Mouse (Mus musculus) CH12.LX (cell line): ENCODE measurements around the gene Pacs2. TPM values are rescaled to one million over a fixed set of nuclear protein-coding genes. Genes with fewer than 3 reads are reported as not detected.

Experiments used
- DNase-seq: peaks from one replicate; pipeline ENCODE4 v3.0.0-alpha.2; 2013; ENCODE audit errors: extremely low read depth
- H3K27ac ChIP-seq: 2 replicates; pipeline ENCODE4 v1.5.1; 2012; ENCODE audit warnings: low read depth, mild to moderate bottlenecking, control low read depth, moderate library complexity; ENCODE audit not compliant: insufficient read depth
- H3K27me3 ChIP-seq: replicated peaks from 2 replicates; pipeline ENCODE3; 2012; ENCODE audit warnings: inconsistent platforms
- H3K36me3 ChIP-seq, 2 experiments: replicated peaks in 1 of 2; 2 replicates each; pipeline versions ENCODE3 to v1.6.1; 2012; ENCODE audit warnings: inconsistent platforms in 1 of 2, low read length in 1 of 2, mild to moderate bottlenecking in 1 of 2, mixed read lengths in 1 of 2, moderate library complexity in 1 of 2; ENCODE audit not compliant: control insufficient read depth in 1 of 2, insufficient read depth in 1 of 2
- H3K4me1 ChIP-seq, 2 experiments: 2 replicates each; pipeline ENCODE4 v1.6.1; 2012; ENCODE audit warnings: inconsistent platforms in 1 of 2, moderate library complexity in 1 of 2; ENCODE audit not compliant: insufficient read depth in 2 of 2, control insufficient read depth in 1 of 2
- H3K4me2 ChIP-seq: 2 replicates; pipeline ENCODE4 v1.6.1; 2012; ENCODE audit warnings: low read depth, mild to moderate bottlenecking, control low read depth; ENCODE audit not compliant: poor library complexity, insufficient read depth, severe bottlenecking
- H3K4me3 ChIP-seq, 3 experiments: fragments of 150-350 bp in 1 of 3; sonication (generic) in 1 of 3; replicated peaks in 1 of 3; 2 replicates each; pipeline versions ENCODE3 to v1.5.1; 2011 to 2012; ENCODE audit warnings: low read depth in 2 of 3, low read length in 2 of 3, mild to moderate bottlenecking in 2 of 3, moderate library complexity in 2 of 3, control low read depth in 1 of 3, improper control_type of control experiment in 1 of 3, inconsistent platforms in 1 of 3, mixed read lengths in 1 of 3; ENCODE audit not compliant: poor library complexity in 1 of 3
- H3K79me2 ChIP-seq: replicated peaks from 2 replicates; pipeline ENCODE4 v1.6.1; 2012; ENCODE audit warnings: mild to moderate bottlenecking, moderate library complexity; ENCODE audit not compliant: control insufficient read depth, poor library complexity, insufficient read depth, severe bottlenecking; ENCODE audit errors: extremely low read depth
- H3K9ac ChIP-seq: 2 replicates; pipeline ENCODE4 v1.6.1; 2012; ENCODE audit warnings: low read depth, mild to moderate bottlenecking, control low read depth, moderate library complexity; ENCODE audit not compliant: insufficient read depth
- H3K9me3 ChIP-seq: replicated peaks from 2 replicates; pipeline ENCODE3; 2012; ENCODE audit warnings: low read length, inconsistent platforms, mixed read lengths
- CHD2 ChIP-seq: IDR thresholded peaks from 2 replicates; pipeline ENCODE4 v1.6.1; 2011; ENCODE audit warnings: low read length, improper control_type of control experiment
- E2F4 ChIP-seq: IDR thresholded peaks from 2 replicates; pipeline ENCODE4 v1.6.1; 2011; ENCODE audit warnings: low read depth, low read length, improper control_type of control experiment; ENCODE audit not compliant: insufficient replicate concordance
- ELF1 ChIP-seq: IDR thresholded peaks from 2 replicates; pipeline ENCODE4 v1.6.1; 2014; ENCODE audit warnings: low read depth, mild to moderate bottlenecking, inconsistent platforms, low read length, improper control_type of control experiment
- EP300 ChIP-seq: IDR thresholded peaks from 2 replicates; pipeline ENCODE4 v1.6.1; 2011; ENCODE audit warnings: low read length, improper control_type of control experiment
- GABPA ChIP-seq: IDR thresholded peaks from 2 replicates; pipeline ENCODE4 v1.6.1; 2012; ENCODE audit warnings: low read depth, low read length, improper control_type of control experiment, inconsistent platforms; ENCODE audit not compliant: insufficient replicate concordance
- HCFC1 ChIP-seq: IDR thresholded peaks from 2 replicates; pipeline ENCODE4 v1.6.1; 2012; ENCODE audit warnings: low read depth, mild to moderate bottlenecking, inconsistent platforms, low read length, improper control_type of control experiment
- IRF4 ChIP-seq: IDR thresholded peaks from 2 replicates; pipeline ENCODE4 v1.6.1; 2014; ENCODE audit warnings: low read depth, mild to moderate bottlenecking, inconsistent platforms, low read length, improper control_type of control experiment
- JUND ChIP-seq: conservative IDR thresholded peaks from 2 replicates; pipeline ENCODE4 v1.6.1; 2011; ENCODE audit warnings: low read depth, low read length, improper control_type of control experiment
- MAFK ChIP-seq: IDR thresholded peaks from 2 replicates; pipeline ENCODE4 v1.6.1; 2011; ENCODE audit warnings: low read length, improper control_type of control experiment; ENCODE audit not compliant: insufficient replicate concordance
- MAX ChIP-seq: IDR thresholded peaks from 2 replicates; pipeline ENCODE4 v1.6.1; 2011; ENCODE audit warnings: low read length, improper control_type of control experiment
- MEF2A ChIP-seq: IDR thresholded peaks from 2 replicates; pipeline ENCODE4 v1.6.1; 2014; ENCODE audit warnings: low read depth, mild to moderate bottlenecking, inconsistent platforms, low read length, improper control_type of control experiment, borderline replicate concordance
- MXI1 ChIP-seq: IDR thresholded peaks from 2 replicates; pipeline ENCODE4 v1.6.1; 2011; ENCODE audit warnings: mild to moderate bottlenecking, low read depth, low read length, improper control_type of control experiment
- MYC ChIP-seq: IDR thresholded peaks from 2 replicates; pipeline ENCODE4 v1.6.1; 2011; ENCODE audit warnings: low read depth, mild to moderate bottlenecking, improper control_type of control experiment, low read length
- NELFE ChIP-seq: IDR thresholded peaks from 2 replicates; pipeline ENCODE4 v1.6.1; 2011; ENCODE audit warnings: low read depth, low read length, improper control_type of control experiment
- NRF1 ChIP-seq: IDR thresholded peaks from 2 replicates; pipeline ENCODE4 v1.6.1; 2014; ENCODE audit warnings: low read depth, mild to moderate bottlenecking, inconsistent platforms, low read length, improper control_type of control experiment, moderate library complexity
- PAX5 ChIP-seq: IDR thresholded peaks from 2 replicates; pipeline ENCODE4 v1.6.1; 2012; ENCODE audit warnings: low read length, inconsistent platforms, mixed read lengths
- POLR2A ChIP-seq: IDR thresholded peaks from 2 replicates; pipeline ENCODE4 v1.6.1; 2011; ENCODE audit warnings: low read depth, mild to moderate bottlenecking, improper control_type of control experiment, low read length
- RAD21 ChIP-seq: IDR thresholded peaks from 2 replicates; pipeline ENCODE4 v1.6.1; 2011; ENCODE audit warnings: low read depth, mild to moderate bottlenecking, low read length, improper control_type of control experiment, moderate library complexity
- RCOR1 ChIP-seq: conservative IDR thresholded peaks from 2 replicates; pipeline ENCODE4 v1.6.1; 2012; ENCODE audit warnings: low read depth, mild to moderate bottlenecking, inconsistent platforms, low read length, improper control_type of control experiment
- SIN3A ChIP-seq: IDR thresholded peaks from 2 replicates; pipeline ENCODE4 v1.6.1; 2012; ENCODE audit warnings: low read length, improper control_type of control experiment, inconsistent platforms
- TBP ChIP-seq: conservative IDR thresholded peaks from 2 replicates; pipeline ENCODE4 v1.6.1; 2011; ENCODE audit warnings: low read depth, low read length, improper control_type of control experiment
- TCF12 ChIP-seq: IDR thresholded peaks from 2 replicates; pipeline ENCODE4 v1.6.1; 2014; ENCODE audit warnings: low read depth, mild to moderate bottlenecking, inconsistent platforms, low read length, improper control_type of control experiment
- UBTF ChIP-seq: IDR thresholded peaks from 2 replicates; pipeline ENCODE4 v1.6.1; 2012; ENCODE audit warnings: low read depth, mild to moderate bottlenecking, inconsistent platforms, low read length, improper control_type of control experiment, moderate library complexity
- USF1 ChIP-seq: IDR thresholded peaks from 2 replicates; pipeline ENCODE4 v1.6.1; 2014; ENCODE audit warnings: low read depth, mild to moderate bottlenecking, inconsistent platforms, low read length, improper control_type of control experiment
- USF2 ChIP-seq: conservative IDR thresholded peaks from 2 replicates; pipeline ENCODE4 v1.6.1; 2011; ENCODE audit warnings: low read depth, low read length, improper control_type of control experiment
- ZMIZ1 ChIP-seq: IDR thresholded peaks from 2 replicates; pipeline ENCODE4 v1.6.1; 2012; ENCODE audit warnings: low read depth, mild to moderate bottlenecking, inconsistent platforms, low read length, improper control_type of control experiment
- dilution Hi-C: fragments of 300-500 bp; cut with MboI; formaldehyde crosslinking; loops from 2 replicates; pipeline ENCODE4 v1.14.3; 2020; ENCODE audit warnings: low sequenced_read_pairs; ENCODE audit not compliant: extremely low pct_unique_long_range_greater_than_20kb, extremely low pct_ligation_motif_present
- in situ Hi-C: fragments of 300-500 bp; cut with MboI; formaldehyde crosslinking; loops from 3 replicates; pipeline ENCODE4 v1.14.3; 2019; ENCODE audit warnings: low sequenced_read_pairs, low pct_ligation_motif_present, low pct_unique_long_range_greater_than_20kb, mixed read lengths
- polyA plus RNA-seq: library from polyadenylated mRNA; unstranded; fragments of >175 nt; gene quantifications from 2 replicates; pipeline ENCODE4 v1.2.1, GENCODE M21; 2012; ENCODE audit warnings: low read depth; ENCODE audit not compliant: insufficient read length
- total RNA-seq, 2 experiments: library from RNA; depleted of rRNA; stranded (reverse); fragments of 300-350 nt in 1 of 2; fragments of >200 nt in 1 of 2; gene quantifications; 2 replicates each; pipeline ENCODE4 v1.2.3; 2012 to 2014

The Pacs2 gene
- total and polyA plus RNA-seq, 3 experiments: 3.1 to 7.1 (median 7.0) TPM

DNA sequence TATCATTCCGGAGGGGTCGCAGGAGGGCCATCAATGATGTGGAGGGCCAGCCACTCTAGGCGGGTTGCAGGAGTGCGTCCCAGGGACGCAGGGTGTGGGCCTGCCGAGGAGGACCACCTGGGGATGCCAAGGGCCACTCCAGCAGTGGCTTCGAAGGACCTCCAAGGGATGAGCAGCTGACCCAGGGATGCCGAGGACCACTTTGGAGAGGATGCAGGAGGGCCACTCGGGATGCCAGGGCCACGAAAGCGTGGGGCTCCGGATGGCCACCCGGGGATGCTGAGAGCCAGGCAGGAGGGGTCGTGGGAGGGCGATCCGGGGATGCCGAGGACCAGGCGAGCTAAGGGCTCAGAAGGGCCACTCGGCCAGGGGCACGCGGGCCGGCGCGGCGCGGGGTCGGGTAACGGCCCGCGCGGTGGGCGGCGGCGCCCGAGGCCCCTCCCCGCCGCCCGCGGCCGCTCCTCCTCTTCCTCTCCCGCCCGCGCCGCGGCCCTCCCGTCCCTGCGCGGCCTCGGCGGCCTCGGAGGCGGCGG lies 83.5 kb downstream of the Pacs2 start, which contains the start of gene Mta1:
Gene Mta1, plus strand, starts transcription at position 530 of the 533 bp plus-strand sequence.
- peak within 1 kb of the TSS; percentile 78 for H3K4me2 ChIP-seq
- H3K4me3 ChIP-seq: peak within 1 kb of the TSS; percentile 71 to 96 (median 91)
- peaks cover 25 to 52% of the 10 kb centered on the region in 2 experiments for H3K4me1 ChIP-seq
- peaks cover 23% of the 10 kb centered on the region for H3K79me2 ChIP-seq
- TF ChIP-seq IRF4 (no peak), HCFC1 (no peak), ZMIZ1 (peak; percentile 48; the same call in 1 of the 2 replicates), ELF1 (no peak), USF1 (no peak), TCF12 (0 out of 2 replicates have a peak, but pooled peaks have one; percentile 38), UBTF (no peak), RCOR1 (no peak), POLR2A (peak; percentile 72), SIN3A (no peak), NRF1 (no peak), MXI1 (no peak; the same call in 1 of the 2 replicates), TBP (no peak), PAX5 (no peak), EP300 (no peak), CHD2 (no peak), E2F4 (no peak), MYC (no peak), MAX (no peak), JUND (no peak), NELFE (peak; percentile 55), GABPA (no peak), USF2 (no peak), MEF2A (no peak), RAD21 (no peak), MAFK (no peak)
- H3K36me3 ChIP-seq: peaks cover 0 to 20% of the 10 kb centered on the region in 2 experiments
- in situ Hi-C loops: no loop called here
- peak within 1 kb of the TSS; percentile 99 for H3K9ac ChIP-seq
- H3K27me3 ChIP-seq: peaks cover 2% of the 10 kb centered on the region
- no peak for DNase-seq
- dilution Hi-C loops: no loop called here
- no peak within 1 kb of the TSS for H3K27ac ChIP-seq
- H3K9me3 ChIP-seq: no peaks in the 10 kb centered on the region
